Mouse (Mus musculus) liver, embryonic 12.5 days (tissue): Measurements from ENCODE around the gene Ptgdr2. TPM values are rescaled to one million over a fixed set of nuclear protein-coding genes. Genes with fewer than 3 reads are reported as not detected.

Source experiments
- ATAC-seq: fragments of 200-750 bp; cut with Nextera tagmentation; 2 replicates; pipeline ENCODE4 v1.8.0; 2017; ENCODE audit warnings: moderate number of reproducible peaks, mild to moderate bottlenecking, moderate library complexity
- H3K27ac ChIP-seq: fragments of 300-500 bp; sonication (generic); 2 replicates; pipeline ENCODE4 v1.5.1; 2016; ENCODE audit warnings: mild to moderate bottlenecking
- H3K27me3 ChIP-seq: fragments of 300-500 bp; sonication (generic); replicated peaks from 2 replicates; pipeline ENCODE4 v1.6.1; 2016; ENCODE audit warnings: mild to moderate bottlenecking, moderate library complexity
- H3K36me3 ChIP-seq: fragments of 300-500 bp; sonication (generic); 2 replicates; pipeline ENCODE4 v1.6.1; 2016; ENCODE audit warnings: mild to moderate bottlenecking, moderate library complexity
- H3K4me1 ChIP-seq: fragments of 300-500 bp; sonication (generic); 2 replicates; pipeline ENCODE4 v1.6.1; 2016
- H3K4me2 ChIP-seq: fragments of 300-500 bp; sonication (generic); 2 replicates; pipeline ENCODE4 v1.6.1; 2016; ENCODE audit warnings: mild to moderate bottlenecking, moderate library complexity
- H3K4me3 ChIP-seq: fragments of 300-500 bp; sonication (generic); 2 replicates; pipeline ENCODE4 v1.5.1; 2016; ENCODE audit warnings: mild to moderate bottlenecking, moderate library complexity
- H3K9ac ChIP-seq: fragments of 300-500 bp; sonication (generic); 2 replicates; pipeline ENCODE4 v1.6.1; 2016; ENCODE audit warnings: mild to moderate bottlenecking, moderate library complexity
- H3K9me3 ChIP-seq: fragments of 300-500 bp; sonication (generic); replicated peaks from 2 replicates; pipeline ENCODE4 v1.6.1; 2016; ENCODE audit warnings: mild to moderate bottlenecking, moderate library complexity
- WGBS: fragments of 180-500 bp; shearing (Covaris S2); methylation state at CpG from one replicate; pipeline ENCODE4 v1.1.7; 2016; ENCODE audit not compliant: insufficient replicate concordance; 5-methylcytosine and 5-hydroxymethylcytosine counted together
- polyA plus RNA-seq: library from polyadenylated mRNA; unstranded; fragments of >200 nt; fragmentation: Nextera tagmentation; extraction: Ambion mirVana; gene quantifications from 2 replicates; pipeline ENCODE4 v1.2.1, GENCODE M21; 2016

Gene Ptgdr2
- polyA plus RNA-seq, 1 experiment from 2014 or later = 0.05 TPM

DNA sequence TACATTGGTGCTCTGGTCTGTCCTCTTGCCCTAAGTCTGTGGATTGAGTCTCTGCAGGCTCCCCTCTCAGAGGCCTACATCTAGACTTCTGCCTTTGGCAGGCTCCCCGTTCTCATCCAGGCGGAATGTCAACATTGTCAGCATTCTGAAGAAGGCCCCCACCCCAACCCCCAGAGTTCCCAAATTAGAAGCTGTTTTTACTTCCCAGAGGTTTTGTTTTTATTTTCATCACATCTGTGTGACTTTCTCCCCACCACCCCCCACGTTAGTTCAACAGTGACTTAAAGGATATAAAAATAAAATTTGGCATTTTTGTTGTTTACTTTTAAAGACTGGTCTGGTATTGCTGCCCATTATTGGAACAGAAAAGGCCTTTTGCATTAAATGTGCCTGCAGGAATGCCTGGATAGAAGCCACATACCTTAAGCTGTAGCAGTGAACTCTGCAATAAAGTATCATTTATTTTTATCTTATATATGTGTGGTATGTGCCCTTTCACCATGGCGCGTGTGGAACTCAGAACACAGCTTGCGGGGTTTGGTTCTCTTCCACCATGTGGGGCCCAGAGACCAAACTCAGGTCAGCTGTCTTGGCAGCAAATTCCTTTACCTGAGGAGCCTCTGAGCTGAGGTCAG, 27.8 kb upstream of the Ptgdr2 start:
- H3K27ac ChIP-seq = no peak overlapping the region
- no peak for ATAC-seq
- H3K36me3 ChIP-seq = peaks cover 39% of the 10 kb centered on the region
- no peak overlapping the region for H3K4me3 ChIP-seq
- WGBS = 70% methylated on average over 6 of the region's 6 CpGs
- no peak overlapping the region for H3K4me2 ChIP-seq
- no peaks in the 10 kb centered on the region for H3K9me3 ChIP-seq
- H3K4me1 ChIP-seq = 0 out of 2 replicates have a peak, but pooled peaks cover 2% of the 10 kb centered on the region
- H3K27me3 ChIP-seq = no peaks in the 10 kb centered on the region
- H3K9ac ChIP-seq = no peak overlapping the region

- Histone ChIP-seq H3K27me3 (peaks cover 15% of the 10 kb centered on the region), H3K9me3 (no peaks in the 10 kb centered on the region), H3K4me2 (no peak overlapping the region), H3K9ac (no peak overlapping the region), H3K36me3 (no peaks in the 10 kb centered on the region), H3K4me1 (peaks cover 4% of the 10 kb centered on the region), H3K27ac (no peak overlapping the region), H3K4me3 (no peak overlapping the region)
- WGBS = 18% methylated on average over 7 of the region's 7 CpGs
- ATAC-seq = no peak
These were observed 22.7 kb upstream of the Ptgdr2 start for GRCm38 (mm10) chr19:10914291-10914690.

GRCm38 (mm10) chr19:10914870-10915269, 22.1 kb upstream of the Ptgdr2 start:
- no peaks in the 10 kb centered on the region for H3K36me3 ChIP-seq

GRCm38 (mm10) chr19:10916506-10916905, 20.5 kb upstream of the Ptgdr2 start:
- no peak overlapping the region for H3K9ac ChIP-seq
- H3K4me2 ChIP-seq = no peak overlapping the region
- H3K9me3 ChIP-seq = no peaks in the 10 kb centered on the region
- ATAC-seq = no peak
- H3K4me1 ChIP-seq = peaks cover 4% of the 10 kb centered on the region
- 30% methylated on average over 5 of the region's 5 CpGs for WGBS
- H3K27me3 ChIP-seq = peaks cover 19% of the 10 kb centered on the region
- H3K4me3 ChIP-seq = no peak overlapping the region
- H3K36me3 ChIP-seq = no peaks in the 10 kb centered on the region
- no peak overlapping the region for H3K27ac ChIP-seq

More at GRCm38 (mm10) chr19:10914870-10915269, 22.1 kb upstream of the Ptgdr2 start:
- ATAC-seq = no peak
- 34% methylated on average over 2 of the region's 2 CpGs for WGBS
- Histone ChIP-seq H3K9ac (no peak overlapping the region), H3K9me3 (no peaks in the 10 kb centered on the region), H3K27ac (no peak overlapping the region), H3K4me1 (peaks cover 4% of the 10 kb centered on the region), H3K4me2 (no peak overlapping the region), H3K27me3 (peaks cover 15% of the 10 kb centered on the region), H3K4me3 (no peak overlapping the region)

- Histone ChIP-seq H3K4me3 (no peak overlapping the region), H3K9ac (no peak overlapping the region), H3K36me3 (no peaks in the 10 kb centered on the region), H3K4me2 (no peak overlapping the region), H3K27me3 (peaks cover 19% of the 10 kb centered on the region), H3K27ac (no peak overlapping the region), H3K9me3 (no peaks in the 10 kb centered on the region), H3K4me1 (peaks cover 4% of the 10 kb centered on the region)
- ATAC-seq = no peak
- WGBS = 70% methylated on average over 10 of the region's 10 CpGs
These were observed 18.5 kb upstream of the Ptgdr2 start for GRCm38 (mm10) chr19:10918321-10918991.

DNA sequence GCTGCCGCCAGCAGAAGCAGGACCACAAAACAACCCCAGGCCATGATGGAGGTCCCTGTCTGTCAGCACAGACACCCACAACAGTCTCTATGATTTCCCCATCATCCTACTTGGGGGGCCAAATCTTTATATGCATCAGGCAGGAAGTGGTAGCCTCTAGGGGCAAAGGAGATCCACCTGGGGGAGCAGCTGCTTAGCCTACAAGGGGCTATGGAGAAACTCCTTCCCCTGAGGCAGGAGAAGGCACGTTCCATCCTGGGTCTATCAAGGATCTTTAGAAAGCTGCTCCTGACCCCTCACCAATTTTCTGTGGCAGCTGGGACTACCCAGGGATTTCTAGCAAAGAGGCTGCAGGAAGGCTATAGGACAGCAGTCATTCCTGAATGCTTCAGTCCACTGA, 16.4 kb upstream of the Ptgdr2 start, which contains the start of gene Zp1:
Zp1 (minus strand) TSS at position 101 of the 400 bp plus-strand sequence.
- WGBS = 50% methylated on average over 2 of the region's 2 CpGs
- no peak for ATAC-seq

DNA sequence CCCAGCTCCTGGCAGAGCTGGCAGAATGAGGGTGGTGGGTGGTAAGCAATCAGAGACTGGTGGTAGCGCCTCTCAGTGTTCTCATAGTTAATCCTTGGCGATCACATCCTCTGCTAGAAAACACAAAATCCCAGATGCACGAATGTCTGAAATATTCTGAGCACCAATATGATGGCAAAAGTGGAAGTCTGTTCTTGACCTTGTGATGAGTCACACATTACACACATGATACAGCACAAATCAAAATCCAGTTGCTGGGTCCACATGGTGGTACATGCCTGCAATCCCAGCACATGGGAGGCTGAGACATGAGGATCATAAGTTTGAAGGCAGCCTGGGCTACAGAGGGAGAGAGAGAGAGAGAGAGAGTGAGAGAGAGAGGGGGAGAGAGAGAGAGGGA, 15.9 kb upstream of the Ptgdr2 start:
- WGBS = 58% methylated on average over 3 of the region's 3 CpGs
- no peak for ATAC-seq
- no peaks in the 10 kb centered on the region for H3K36me3 ChIP-seq
- H3K9me3 ChIP-seq = no peaks in the 10 kb centered on the region
- peaks cover 4% of the 10 kb centered on the region; the same call in 1 of the 2 replicates for H3K27me3 ChIP-seq
- no peak overlapping the region for H3K4me3 ChIP-seq
- no peak overlapping the region for H3K27ac ChIP-seq
- H3K9ac ChIP-seq = no peak overlapping the region
- no peak overlapping the region for H3K4me2 ChIP-seq
- H3K4me1 ChIP-seq = peaks cover 4% of the 10 kb centered on the region

More for the DNA sequence above, 16.4 kb upstream of the Ptgdr2 start, which contains the start of gene Zp1:
- H3K36me3 ChIP-seq = no peaks in the 10 kb centered on the region
- H3K27ac ChIP-seq = no peak within 1 kb of the TSS
- peaks cover 7% of the 10 kb centered on the region; the same call in 1 of the 2 replicates for H3K27me3 ChIP-seq
- no peak within 1 kb of the TSS for H3K4me3 ChIP-seq
- H3K9me3 ChIP-seq = no peaks in the 10 kb centered on the region
- no peak within 1 kb of the TSS for H3K9ac ChIP-seq
- H3K4me2 ChIP-seq = no peak within 1 kb of the TSS
- peaks cover 4% of the 10 kb centered on the region for H3K4me1 ChIP-seq

DNA sequence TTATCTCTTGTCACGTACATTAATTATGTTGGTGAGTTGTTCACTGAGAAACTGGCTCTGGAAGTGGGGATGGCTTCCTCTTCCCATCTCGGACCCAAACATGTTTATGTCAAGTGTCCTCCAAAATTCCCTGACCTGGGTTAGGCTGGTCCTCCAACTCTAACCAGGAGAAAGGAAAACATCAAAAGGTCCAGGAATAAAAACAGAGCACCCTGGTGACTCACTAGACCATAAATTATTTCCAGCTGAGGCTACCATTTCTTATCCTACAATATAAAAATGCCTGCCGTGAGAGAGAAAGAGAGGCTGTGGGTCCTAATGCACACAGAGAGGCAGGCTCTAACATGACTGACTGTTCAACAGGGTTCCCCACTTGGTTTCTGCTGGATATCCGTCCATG, 12.7 kb upstream of the Ptgdr2 start:
- 0 out of 2 replicates have a peak, but pooled peaks cover 4% of the 10 kb centered on the region for H3K27me3 ChIP-seq
- ATAC-seq = no peak
- WGBS = 52% methylated on average over 4 of the region's 4 CpGs

GRCm38 (mm10) chr19:10926123-10926621, 10.8 kb upstream of the Ptgdr2 start:
- Histone ChIP-seq H3K4me2 (no peak overlapping the region), H3K9ac (no peak overlapping the region), H3K27me3 (0 out of 2 replicates have a peak, but pooled peaks cover 3% of the 10 kb centered on the region), H3K9me3 (no peaks in the 10 kb centered on the region), H3K27ac (no peak overlapping the region), H3K4me3 (no peak overlapping the region), H3K36me3 (no peaks in the 10 kb centered on the region), H3K4me1 (no peaks in the 10 kb centered on the region)
- WGBS = 68% methylated on average over 6 of the region's 6 CpGs
- ATAC-seq = no peak

More for the DNA sequence above, 12.7 kb upstream of the Ptgdr2 start:
- no peak overlapping the region for H3K4me2 ChIP-seq
- H3K9me3 ChIP-seq = no peaks in the 10 kb centered on the region
- H3K4me1 ChIP-seq = no peaks in the 10 kb centered on the region
- no peaks in the 10 kb centered on the region for H3K36me3 ChIP-seq
- no peak overlapping the region for H3K4me3 ChIP-seq
- H3K27ac ChIP-seq = no peak overlapping the region
- no peak overlapping the region for H3K9ac ChIP-seq

DNA sequence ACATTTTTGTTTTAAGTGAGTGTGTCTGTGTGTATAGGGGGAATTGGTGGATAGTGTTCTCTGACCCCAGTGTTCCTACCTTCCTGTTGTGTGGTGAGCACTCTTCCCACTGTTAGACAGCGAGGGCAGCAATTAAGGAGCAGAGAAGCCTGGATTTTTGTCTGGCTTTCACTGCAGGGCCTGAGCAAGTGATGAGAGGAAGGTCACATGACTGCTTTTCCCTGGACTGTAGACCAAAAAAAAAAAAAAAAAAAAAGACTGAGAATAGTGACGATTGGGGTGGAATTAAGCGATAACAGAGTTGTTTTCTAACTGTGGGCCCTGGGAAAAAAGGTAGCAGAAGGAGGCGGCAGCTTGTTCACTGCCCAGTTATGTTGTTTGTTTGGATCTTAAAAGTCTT, 10.3 kb upstream of the Ptgdr2 start:
- H3K4me3 ChIP-seq = no peak overlapping the region
- H3K9me3 ChIP-seq = no peaks in the 10 kb centered on the region
- H3K27ac ChIP-seq = no peak overlapping the region
- no peak for ATAC-seq
- no peaks in the 10 kb centered on the region for H3K27me3 ChIP-seq
- no peaks in the 10 kb centered on the region for H3K36me3 ChIP-seq
- H3K9ac ChIP-seq = no peak overlapping the region
- no peak overlapping the region for H3K4me2 ChIP-seq
- H3K4me1 ChIP-seq = no peaks in the 10 kb centered on the region
- 57% methylated on average over 4 of the region's 4 CpGs for WGBS

GRCm38 (mm10) chr19:10930641-10931040, 6.3 kb upstream of the Ptgdr2 start:
- Histone ChIP-seq H3K9ac (no peak overlapping the region), H3K27me3 (0 out of 2 replicates have a peak, but pooled peaks cover 7% of the 10 kb centered on the region), H3K36me3 (no peaks in the 10 kb centered on the region), H3K4me2 (no peak overlapping the region), H3K9me3 (no peaks in the 10 kb centered on the region), H3K27ac (no peak overlapping the region), H3K4me1 (peaks cover 6% of the 10 kb centered on the region; the same call in 1 of the 2 replicates), H3K4me3 (no peak overlapping the region)
- no peak for ATAC-seq
- 53% methylated on average over 2 of the region's 2 CpGs for WGBS

DNA sequence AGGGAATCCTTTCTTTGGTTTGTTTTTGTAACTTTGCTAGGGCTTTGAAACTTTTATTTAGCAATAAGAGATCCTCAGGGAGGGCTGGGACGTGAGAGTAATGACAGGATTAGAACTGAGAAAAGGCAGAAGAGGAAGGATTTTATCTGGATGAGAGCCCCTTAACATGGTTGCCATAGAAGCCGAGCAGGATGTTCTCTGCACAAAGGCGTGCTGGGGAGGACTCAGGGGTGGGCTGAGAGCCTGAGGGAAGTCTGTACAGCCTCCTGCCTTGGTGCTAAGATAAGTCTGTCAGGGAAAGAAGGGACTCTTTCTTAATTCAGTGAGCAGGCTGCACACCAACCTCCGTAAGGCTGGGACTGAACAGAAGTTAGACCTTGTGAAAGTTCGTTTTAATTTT, 1.9 kb upstream of the Ptgdr2 start:
- 36% methylated on average over 5 of the region's 5 CpGs for WGBS
- Histone ChIP-seq H3K27ac (no peak overlapping the region), H3K9me3 (no peaks in the 10 kb centered on the region), H3K36me3 (no peaks in the 10 kb centered on the region), H3K4me1 (peaks cover 35% of the 10 kb centered on the region), H3K27me3 (0 out of 2 replicates have a peak, but pooled peaks cover 7% of the 10 kb centered on the region), H3K9ac (no peak overlapping the region), H3K4me3 (no peak overlapping the region), H3K4me2 (no peak overlapping the region)
- no peak for ATAC-seq
